Mouse (Mus musculus) kidney, postnatal 25 days (tissue): ENCODE data around the gene Arhgef17.
A peak's percentile ranks its signal among the peaks of the same experiment; 100 is the strongest.

Experiments used
- DNase-seq, 2 experiments: peaks; one replicate each; pipeline ENCODE4 v3.0.0; 2021; ENCODE audit warnings: mixed read lengths in 2 of 2

Arhgef17 gene

GRCm38 (mm10) chr7:100931926-100932480 lies at the start of gene Arhgef17:
Arhgef17 (minus strand) TSS chr7:100932107.
- peak in 1 of 2 experiments; percentile 75 for DNase-seq

- DNase-seq: peak; percentile 79 to 83
Observed at GRCm38 (mm10) chr7:100979175-100979574, 47.3 kb upstream of the Arhgef17 start.

- DNase-seq: no peak
Observed at GRCm38 (mm10) chr7:100978171-100978570, 46.3 kb upstream of the Arhgef17 start.

- DNase-seq: no peak
Observed at GRCm38 (mm10) chr7:100974135-100974903, 42.4 kb upstream of the Arhgef17 start, which contains the start of gene P2ry6. P2ry6 (minus strand) TSS chr7:100974649.

GRCm38 (mm10) chr7:100972875-100973274 lies 41.0 kb upstream of the Arhgef17 start:
- no peak for DNase-seq

GRCm38 (mm10) chr7:100968874-100969659 lies 37.2 kb upstream of the Arhgef17 start:
- no peak for DNase-seq

- no peak for DNase-seq
Observed at GRCm38 (mm10) chr7:100968376-100968775, 36.5 kb upstream of the Arhgef17 start.

GRCm38 (mm10) chr7:100967850-100968249 lies 35.9 kb upstream of the Arhgef17 start:
- DNase-seq: no peak

- no peak for DNase-seq
Observed at GRCm38 (mm10) chr7:100966014-100966413, 34.1 kb upstream of the Arhgef17 start.

GRCm38 (mm10) chr7:100965079-100965478 lies 33.2 kb upstream of the Arhgef17 start:
- peak in 1 of 2 experiments; percentile 57 for DNase-seq

- no peak for DNase-seq
Observed at GRCm38 (mm10) chr7:100964242-100964641, 32.3 kb upstream of the Arhgef17 start.

GRCm38 (mm10) chr7:100963381-100963780 lies 31.5 kb upstream of the Arhgef17 start:
- DNase-seq: no peak

GRCm38 (mm10) chr7:100961146-100961545 lies 29.2 kb upstream of the Arhgef17 start:
- DNase-seq: no peak

GRCm38 (mm10) chr7:100960462-100960861 lies 28.6 kb upstream of the Arhgef17 start:
- DNase-seq: no peak

- no peak for DNase-seq
Observed at GRCm38 (mm10) chr7:100958426-100958825, 26.5 kb upstream of the Arhgef17 start.

- no peak for DNase-seq
Observed at GRCm38 (mm10) chr7:100952686-100953085, 20.8 kb upstream of the Arhgef17 start.

GRCm38 (mm10) chr7:100951903-100952302 lies 20.0 kb upstream of the Arhgef17 start:
- DNase-seq: no peak

GRCm38 (mm10) chr7:100950481-100951010 lies 18.6 kb upstream of the Arhgef17 start:
- peak in 1 of 2 experiments; percentile 67 for DNase-seq

GRCm38 (mm10) chr7:100950031-100950430 lies 18.1 kb upstream of the Arhgef17 start:
- no peak for DNase-seq

- no peak for DNase-seq
Observed at GRCm38 (mm10) chr7:100944738-100945137, 12.8 kb upstream of the Arhgef17 start.

GRCm38 (mm10) chr7:100944306-100944705 lies 12.4 kb upstream of the Arhgef17 start:
- DNase-seq: no peak

- peak; percentile 67 for DNase-seq
Observed at GRCm38 (mm10) chr7:100942789-100943615, 11.1 kb upstream of the Arhgef17 start.
